Mouse (Mus musculus) heart, postnatal 0 days (tissue): ENCODE measurements around the gene Trmt1.

ENCODE experiments used
- CTCF ChIP-seq: IDR thresholded peaks from 2 replicates; pipeline ENCODE4 v1.5.1; 2016; ENCODE audit warnings: antibody characterized with exemption, control low read depth, low read depth
- EP300 ChIP-seq: IDR thresholded peaks from 2 replicates; pipeline ENCODE4 v1.6.1; 2016; ENCODE audit warnings: antibody characterized with exemption, low read depth

GRCm38 (mm10) chr8:84657680-84658079 lies 28.4 kb upstream of the Trmt1 start:
- no peak for TF ChIP-seq CTCF
- TF ChIP-seq EP300: no peak
